Mouse (Mus musculus) cerebellum, adult (tissue): ENCODE measurements around the gene Cryba2.

ENCODE experiments used
- ATAC-seq: cut with Nextera tagmentation; 2 replicates; pipeline ENCODE4 v1.9.2; 2017; ENCODE audit warnings: mild to moderate bottlenecking, moderate library complexity, mixed read lengths; ENCODE audit not compliant: insufficient number of reproducible peaks, low FRiP score, low TSS enrichment

The Cryba2 gene

DNA sequence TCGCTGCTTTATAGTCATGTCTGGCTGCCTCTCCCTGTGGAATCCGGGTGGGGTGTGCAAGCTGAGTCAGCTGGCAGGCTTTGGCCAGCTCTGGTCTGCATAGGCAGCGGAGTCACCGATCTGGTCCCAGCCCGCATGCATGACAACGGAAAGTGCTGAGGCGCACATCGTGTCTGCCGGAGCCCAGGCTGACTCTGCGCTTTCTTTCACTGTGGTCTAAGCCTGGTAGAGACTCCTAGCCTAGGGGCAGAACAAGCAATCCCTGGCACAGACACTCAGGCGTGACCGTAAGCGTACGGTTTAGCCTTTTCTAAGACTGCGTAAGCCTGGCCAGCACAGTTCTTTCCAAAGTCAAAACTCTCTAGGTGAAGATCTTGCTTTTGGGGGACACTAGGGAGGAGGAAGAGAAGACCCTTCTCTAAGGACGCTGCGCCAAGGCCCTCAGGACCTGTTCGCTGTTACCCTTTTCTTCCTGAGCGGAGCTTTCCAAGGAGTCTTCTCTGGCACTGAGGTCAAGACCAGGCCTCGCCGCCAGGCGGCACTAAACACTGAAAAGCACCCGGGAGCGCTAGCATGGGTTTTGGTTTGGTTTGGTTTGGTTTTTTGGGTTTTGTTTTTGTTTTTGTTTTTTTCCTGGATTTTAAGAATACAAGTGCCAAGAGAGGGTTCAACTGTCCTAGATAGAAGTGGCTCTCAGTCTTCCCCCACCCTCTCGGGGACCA, at the start of gene Cryba2:
Gene Cryba2, minus strand, starts transcription at position 10 of the 722 bp plus-strand sequence.
- peak; percentile 67 for ATAC-seq

DNA sequence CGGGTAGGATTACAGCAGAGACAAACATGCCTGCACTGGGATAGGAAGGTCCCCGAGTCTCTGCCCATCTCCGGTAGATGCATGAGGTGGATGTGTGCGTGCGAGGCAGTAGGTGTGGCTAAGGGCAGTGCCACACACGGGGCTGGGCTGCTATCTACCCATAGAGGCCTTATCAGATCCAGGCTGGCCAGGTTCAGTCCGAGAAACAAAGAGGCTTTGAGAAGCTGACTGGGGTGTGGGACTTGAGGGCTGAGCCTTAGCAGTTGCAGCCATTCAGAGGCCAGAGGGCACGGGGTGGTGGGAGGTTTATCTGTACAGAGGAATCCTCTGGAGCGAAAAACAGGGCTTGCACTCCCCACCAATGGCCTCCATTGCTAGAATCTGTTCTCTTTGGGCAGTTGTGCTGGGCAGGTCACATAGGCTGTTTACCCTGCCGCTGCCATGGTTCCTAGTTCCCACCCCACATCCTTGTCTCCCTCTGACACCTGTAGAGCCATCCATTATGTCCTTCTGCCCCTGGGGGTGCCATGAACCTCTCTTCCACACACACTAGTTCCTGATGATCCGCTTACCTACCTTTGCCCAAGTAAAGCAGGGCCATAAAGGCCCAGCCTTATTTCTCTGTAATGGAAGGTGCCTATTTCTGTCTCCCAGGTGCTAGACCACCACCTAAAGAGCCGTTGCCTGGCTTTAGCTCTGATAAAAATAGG, 48.9 kb upstream of the Cryba2 start:
- ATAC-seq: no peak

GRCm38 (mm10) chr1:74939762-74940161, 46.8 kb upstream of the Cryba2 start:
- no peak for ATAC-seq

DNA sequence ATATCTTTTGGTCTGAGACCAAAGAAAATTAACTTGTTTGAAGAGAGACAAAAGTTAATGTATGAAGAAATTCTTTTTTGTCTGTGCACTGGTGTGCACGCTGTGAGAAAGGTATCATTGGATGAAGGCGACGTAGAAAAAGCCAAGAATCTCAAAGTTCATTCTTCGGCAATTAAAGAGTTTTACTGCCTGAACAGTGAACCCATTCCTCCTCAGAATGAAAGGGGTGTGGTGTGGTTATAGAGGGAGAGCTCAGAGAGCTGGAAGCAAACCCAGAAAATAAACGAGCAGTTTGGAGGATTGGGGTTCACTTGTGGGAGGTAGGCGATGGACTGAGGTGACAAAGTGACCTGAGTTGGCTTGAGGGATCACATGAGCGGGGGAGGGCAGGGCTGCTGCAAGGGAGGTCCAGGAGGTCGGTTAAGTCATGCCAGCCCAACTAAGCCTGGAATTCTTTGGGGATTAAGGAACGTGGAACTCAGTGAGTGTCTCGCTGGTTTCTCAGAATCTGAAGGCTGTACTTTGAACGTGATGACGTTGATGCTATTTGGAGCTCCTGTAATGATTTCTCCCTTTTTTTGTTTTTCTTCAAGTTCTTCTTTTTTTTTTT, 43.4 kb upstream of the Cryba2 start:
- no peak for ATAC-seq

DNA sequence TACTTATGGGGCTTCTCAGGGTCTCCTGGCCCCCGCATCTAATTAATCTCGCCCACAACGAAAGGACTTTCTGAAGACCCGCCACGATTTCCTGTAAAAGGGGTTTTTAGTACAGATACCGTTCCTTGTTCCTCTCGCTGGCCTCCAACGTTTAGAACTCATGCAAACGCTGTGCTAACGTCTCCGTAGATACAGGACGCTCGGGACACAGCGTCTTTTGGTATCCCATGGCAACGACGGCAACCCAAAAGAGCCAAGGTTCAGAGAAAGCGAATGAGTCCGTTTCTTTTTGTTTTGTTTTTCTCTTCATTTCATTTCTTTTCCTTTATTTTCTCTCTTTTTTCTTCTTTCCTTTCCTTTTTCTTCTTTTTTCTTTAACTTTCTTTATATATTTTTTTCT, 42.5 kb upstream of the Cryba2 start, which contains the start of gene Cfap65:
Gene Cfap65, minus strand, starts transcription at position 198 of the 400 bp plus-strand sequence.
- ATAC-seq: no peak

DNA sequence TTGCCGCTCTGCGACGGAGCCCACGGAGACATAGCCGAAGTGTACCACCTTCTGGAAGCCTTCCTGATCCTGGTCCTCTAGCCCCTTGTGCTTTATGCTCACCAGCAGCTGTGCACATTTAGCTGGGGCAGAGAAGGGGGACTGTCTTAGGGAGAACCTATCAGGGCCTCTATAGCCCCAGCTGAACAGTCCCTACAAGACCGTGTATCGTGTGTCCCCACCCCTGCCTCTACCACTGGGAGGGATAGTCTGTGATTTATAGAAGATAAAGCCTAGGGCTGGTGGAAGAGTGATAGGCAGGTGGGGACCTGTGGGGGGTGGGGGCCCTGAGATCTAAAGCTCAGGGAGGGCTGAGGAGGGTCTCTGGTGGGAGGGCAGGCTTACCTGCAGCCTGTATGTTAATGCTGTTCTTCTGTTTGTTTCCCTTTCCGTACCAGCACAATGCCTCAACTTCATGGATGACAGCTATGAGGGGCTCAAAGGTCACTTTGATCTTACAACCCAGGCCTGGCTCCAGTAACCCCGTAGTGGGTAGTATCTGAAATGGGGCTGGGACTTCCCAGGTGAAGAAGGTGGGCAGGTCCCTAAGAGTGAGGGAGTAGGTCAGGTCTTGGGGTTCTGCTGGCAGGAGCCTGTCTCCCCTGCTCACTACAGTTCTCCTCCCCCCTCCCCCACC, 34.8 kb upstream of the Cryba2 start:
- ATAC-seq: no peak

- 0 out of 2 replicates have a peak, but pooled peaks have one; percentile 49 for ATAC-seq
Measured at GRCm38 (mm10) chr1:74926721-74927120, 33.8 kb upstream of the Cryba2 start.

DNA sequence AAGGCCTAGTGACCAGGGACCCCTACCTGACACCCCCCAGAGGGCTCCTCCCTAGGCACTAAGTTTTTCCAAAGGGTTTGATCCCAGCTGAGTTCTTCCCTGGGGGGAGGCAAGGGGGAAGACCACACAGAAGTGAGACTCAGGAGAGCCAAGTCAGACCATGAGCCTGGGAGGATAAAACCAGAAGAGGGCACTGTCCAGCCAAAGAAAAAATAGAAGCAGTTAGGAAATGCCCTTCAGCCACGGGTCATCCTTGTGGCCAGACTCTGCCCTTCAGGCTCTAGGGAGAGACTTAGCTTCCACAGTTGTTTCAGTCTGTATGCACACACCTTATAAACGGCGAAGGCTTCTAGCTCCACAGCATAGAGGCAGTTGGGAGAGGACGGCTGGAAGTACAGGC, 31.5 kb upstream of the Cryba2 start:
- ATAC-seq: no peak

GRCm38 (mm10) chr1:74915706-74916105, 22.8 kb upstream of the Cryba2 start:
- no peak for ATAC-seq

- no peak for ATAC-seq
Measured at GRCm38 (mm10) chr1:74902191-74902590, 9.2 kb upstream of the Cryba2 start.

DNA sequence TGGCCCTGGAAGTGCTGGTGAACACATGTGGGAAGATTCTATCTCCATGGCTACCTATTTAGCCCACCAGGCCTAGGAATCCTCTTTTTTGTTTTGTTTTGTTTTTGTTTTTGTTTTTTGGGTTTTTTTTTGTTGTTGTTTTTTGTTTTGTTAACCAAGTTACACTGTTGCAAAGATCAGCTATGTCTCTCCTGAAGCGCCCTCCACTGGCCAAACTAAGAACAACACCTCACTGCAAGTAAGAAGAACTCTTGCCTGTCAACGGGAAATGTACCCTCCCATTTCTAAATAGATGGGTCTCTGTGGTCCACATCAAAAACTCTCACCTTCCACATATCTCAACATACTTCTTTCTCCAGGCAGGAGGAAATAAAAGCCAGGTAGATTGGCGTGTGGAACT, 8.7 kb upstream of the Cryba2 start:
- no peak for ATAC-seq

GRCm38 (mm10) chr1:74900341-74901285, 7.7 kb upstream of the Cryba2 start:
- ATAC-seq: no peak

GRCm38 (mm10) chr1:74898656-74899431, 5.9 kb upstream of the Cryba2 start:
- no peak for ATAC-seq

DNA sequence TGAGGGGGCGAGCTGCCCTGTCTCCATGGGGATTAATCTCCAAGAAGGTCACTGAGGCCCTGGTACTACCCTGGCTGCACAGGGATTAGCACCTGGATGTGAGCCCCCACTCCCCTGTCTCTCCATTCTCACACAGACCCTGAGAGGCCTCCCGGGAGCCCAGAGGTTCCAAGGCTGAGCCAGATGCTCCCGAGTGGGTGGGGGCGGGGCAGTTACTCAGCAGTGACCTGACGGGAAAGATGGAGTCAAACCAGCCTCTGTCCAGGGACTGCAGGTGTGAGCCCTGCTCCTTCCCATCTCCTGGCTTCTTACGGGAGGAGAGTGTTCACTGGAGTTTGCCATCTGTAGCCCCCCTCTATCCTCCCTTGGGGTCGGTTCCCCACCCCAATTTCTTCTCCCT, 5.0 kb upstream of the Cryba2 start:
- no peak for ATAC-seq

DNA sequence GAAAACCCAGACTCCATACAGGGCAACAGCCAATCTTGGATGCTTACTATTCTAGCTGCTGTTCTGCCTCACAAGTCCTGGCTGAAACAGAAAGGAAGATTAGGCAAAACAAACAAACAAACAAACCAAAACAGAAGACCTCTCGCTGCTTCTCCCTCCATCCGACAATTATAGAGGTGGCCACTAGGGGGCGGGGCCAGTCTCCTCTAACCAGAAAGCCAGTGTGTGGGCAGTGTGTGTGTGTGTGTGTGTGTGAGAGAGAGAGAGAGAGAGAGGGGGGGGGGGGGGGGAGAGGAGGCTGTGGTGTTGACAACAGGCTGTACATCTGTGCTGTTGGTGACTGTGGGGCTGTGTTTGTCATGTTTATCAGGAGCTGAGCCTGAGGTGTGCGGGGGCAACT, 2.0 kb upstream of the Cryba2 start:
- ATAC-seq: no peak

DNA sequence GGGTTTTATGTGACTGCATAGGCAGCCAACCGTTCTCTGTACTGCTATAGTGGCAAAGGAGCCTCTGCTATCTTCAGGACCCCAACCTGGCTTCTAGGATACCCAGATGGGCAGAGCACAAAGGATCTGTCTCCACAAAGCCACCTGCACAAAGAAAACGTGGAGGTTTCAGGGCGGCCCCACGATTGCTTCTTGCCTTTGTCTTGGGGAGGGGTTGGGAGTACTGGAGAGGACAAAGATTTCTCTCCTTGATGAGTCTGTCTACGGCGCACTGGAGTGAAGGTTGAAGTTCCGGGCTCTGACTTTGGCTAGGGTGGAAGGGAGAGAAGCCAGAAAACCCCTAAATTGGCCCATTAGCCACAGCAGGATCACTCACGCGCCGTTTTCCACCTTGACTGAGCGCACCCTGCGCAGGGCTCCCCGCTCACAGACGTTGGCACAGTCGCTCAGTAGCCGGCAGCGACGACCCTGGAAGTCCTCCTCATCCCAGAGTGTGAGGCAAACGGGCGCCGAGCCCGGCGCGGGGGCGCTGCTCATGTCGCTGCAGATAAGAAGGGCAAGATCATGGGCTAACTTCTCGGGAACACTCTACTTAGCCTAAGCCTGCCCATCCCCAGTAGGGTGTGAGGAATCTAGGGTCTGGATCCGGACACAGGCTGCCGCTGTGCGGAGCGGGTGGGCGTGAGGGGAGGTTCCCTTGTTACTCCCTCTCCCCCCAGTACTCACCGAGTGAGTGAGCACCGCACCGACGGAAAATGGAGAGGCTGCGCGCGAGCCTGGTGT, 401 bp downstream of the Cryba2 start:
- ATAC-seq: no peak

DNA sequence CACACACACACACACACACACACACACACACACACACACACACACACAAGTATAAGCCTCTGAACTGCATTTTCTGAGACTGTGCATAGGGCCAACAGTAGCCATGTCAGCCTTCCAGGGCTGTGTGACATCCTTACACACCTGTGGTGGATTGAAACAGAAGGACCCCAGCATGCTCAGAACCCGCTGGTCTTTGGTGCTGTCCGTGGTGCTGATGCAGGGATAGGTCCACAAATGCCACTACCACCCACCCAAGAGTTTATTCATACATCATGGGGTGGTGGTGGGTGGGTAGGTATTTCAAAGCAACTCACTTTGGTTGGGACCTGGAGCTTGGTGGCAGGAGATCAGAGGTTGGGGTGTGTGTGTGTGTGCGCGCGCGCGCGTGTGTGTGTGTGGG, 1.4 kb downstream of the Cryba2 start:
- no peak for ATAC-seq

DNA sequence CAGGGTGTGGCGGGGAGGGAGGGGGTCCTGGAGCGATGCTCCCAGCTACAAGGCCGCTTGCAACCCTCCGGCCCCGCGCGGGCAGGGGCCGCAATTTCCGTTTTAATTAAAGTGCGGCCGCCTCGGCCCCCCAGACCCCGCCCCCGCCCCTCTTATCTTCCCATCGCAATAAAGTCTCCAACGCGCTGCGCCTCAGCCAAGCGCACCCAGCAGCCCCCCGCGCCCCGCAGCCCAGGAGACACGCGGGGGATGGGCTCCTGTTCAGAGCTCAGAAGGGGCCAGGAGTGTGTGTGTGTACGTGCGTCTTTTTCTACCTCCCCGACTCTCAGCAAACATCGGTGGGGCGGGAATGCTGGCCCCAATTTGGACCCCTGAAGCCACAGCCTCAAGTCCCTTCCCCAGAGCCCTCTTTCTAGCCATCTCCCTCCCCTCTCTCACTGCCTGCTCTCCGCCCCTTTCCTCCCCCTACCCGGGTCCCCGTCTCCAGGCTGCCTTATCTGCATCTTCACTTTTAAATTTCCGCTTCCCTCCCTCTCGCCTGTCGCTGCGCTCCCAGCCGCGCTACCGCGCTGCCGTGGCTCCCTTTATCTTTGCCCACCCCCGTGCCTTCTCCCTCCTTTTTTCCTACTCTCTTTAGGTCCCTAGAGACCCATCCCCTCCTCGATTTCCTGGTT, 7.4 kb downstream of the Cryba2 start, which contains the start of gene Fev:
Gene Fev, minus strand, starts transcription at position 51 of the 674 bp plus-strand sequence.
- no peak for ATAC-seq
